ENCODE assay signal across 22 mouse cellular contexts in genomic region chr17:28922096-28922495, GRCm38 (mm10). TPM values are rescaled to one million over a fixed set of nuclear protein-coding genes. Genes with fewer than 3 reads are reported as not detected.
DNase-seq lines count a peak whose midpoint lies in the region; ATAC-seq lines count a peak whose summit lies in the region.
"Had no signal": no experiment of that assay in that cellular context is flagged by ENCODE, and none has a peak within 500 bp of the region (broad histone marks: within the 10 kb centered on the region; RNA-seq: fewer than 3 reads in every experiment).

No protein-coding gene starts in this region.

- H3K4me1 ChIP-seq in midbrain, embryonic 11.5 days (ENCODE audit: control insufficient read depth, insufficient read depth, low read length) = no peaks in the 10 kb centered on the region
- no peaks in the 10 kb centered on the region for H3K4me1 ChIP-seq in midbrain, embryonic 15.5 days
- H3K4me1 ChIP-seq: forebrain, embryonic 13.5 days; hindbrain, embryonic 15.5 days had no signal

- H3K9ac ChIP-seq in midbrain, embryonic 11.5 days (ENCODE audit: low read length) = no peak overlapping the region
- H3K9ac ChIP-seq in midbrain, embryonic 15.5 days = no peak overlapping the region
- H3K9ac ChIP-seq: forebrain, embryonic 13.5 days; heart, embryonic 15.5 days; hindbrain, embryonic 15.5 days had no signal

- 79% methylated on average over 6 of the region's 6 CpGs for WGBS in midbrain, embryonic 11.5 days
- WGBS in midbrain, embryonic 15.5 days = 74% methylated on average over 6 of the region's 6 CpGs

- no peaks in the 10 kb centered on the region for H3K9me3 ChIP-seq in midbrain, embryonic 11.5 days (ENCODE audit: control insufficient read depth, low read length)
- H3K9me3 ChIP-seq in midbrain, embryonic 15.5 days = no peaks in the 10 kb centered on the region
- H3K9me3 ChIP-seq: embryonic facial prominence, embryonic 10.5 days; forebrain, embryonic 13.5 days; heart, embryonic 15.5 days; hindbrain, embryonic 15.5 days had no signal

- no peak for ATAC-seq in midbrain, embryonic 11.5 days (ENCODE audit: low FRiP score)
- ATAC-seq in midbrain, embryonic 15.5 days (replicated peaks) = no peak
- ATAC-seq in granulocyte monocyte progenitor cell, adult 5-6 weeks (replicated peaks; ENCODE audit: poor library complexity, severe bottlenecking) = peak; percentile 60
- peak; percentile 52; the same call in 1 of the 2 replicates for ATAC-seq in megakaryocyte progenitor cell, adult 5-6 weeks (replicated peaks; ENCODE audit: poor library complexity)
- ATAC-seq: forebrain, embryonic 13.5 days had no signal

- DNase-seq in midbrain, embryonic 11.5 days (ENCODE audit: low spot score, missing footprints) = peak; percentile 80
- no peak for DNase-seq in layer of hippocampus, adult 9-11 months
- no peak for DNase-seq in layer of hippocampus, postnatal 10 days (ENCODE audit: low spot score in 2 of 2)
- DNase-seq: adrenal gland, adult 2 months; adrenal gland, postnatal 25 days; cerebellum, adult 18-20 months; cerebellum, adult 9-11 months; cerebellum, postnatal 36 days; gastrocnemius, adult 2 months; gastrocnemius, postnatal 36 days; heart, adult 18-20 months; heart, postnatal 14 days had no signal

- H3K27me3 ChIP-seq in midbrain, embryonic 11.5 days (ENCODE audit: control insufficient read depth, insufficient read depth, low read length) = no peaks in the 10 kb centered on the region
- no peaks in the 10 kb centered on the region for H3K27me3 ChIP-seq in midbrain, embryonic 15.5 days (replicated peaks)
- H3K27me3 ChIP-seq: forebrain, embryonic 13.5 days; heart, embryonic 15.5 days; hindbrain, embryonic 15.5 days had no signal

- H3K27ac ChIP-seq in midbrain, embryonic 11.5 days (ENCODE audit: low read depth, low read length) = no peak overlapping the region
- no peak overlapping the region for H3K27ac ChIP-seq in midbrain, embryonic 15.5 days
- H3K27ac ChIP-seq: embryonic facial prominence, embryonic 10.5 days; forebrain, embryonic 13.5 days; gastrocnemius, adult 2 months; heart, embryonic 15.5 days; hindbrain, embryonic 15.5 days had no signal

- H3K36me3 ChIP-seq in midbrain, embryonic 11.5 days (ENCODE audit: control insufficient read depth, insufficient read depth, low read length) = no peaks in the 10 kb centered on the region
- H3K36me3 ChIP-seq in midbrain, embryonic 15.5 days (replicated peaks) = no peaks in the 10 kb centered on the region
- H3K36me3 ChIP-seq: embryonic facial prominence, embryonic 10.5 days; heart, embryonic 15.5 days; hindbrain, embryonic 15.5 days had no signal

- H3K4me2 ChIP-seq in midbrain, embryonic 11.5 days = no peak overlapping the region
- no peak overlapping the region for H3K4me2 ChIP-seq in midbrain, embryonic 15.5 days
- H3K4me2 ChIP-seq: forebrain, embryonic 13.5 days; heart, embryonic 11.5 days; heart, embryonic 15.5 days; hindbrain, embryonic 15.5 days had no signal

- no peak overlapping the region for H3K4me3 ChIP-seq in midbrain, embryonic 11.5 days (ENCODE audit: low read depth, low read length)
- H3K4me3 ChIP-seq in midbrain, embryonic 15.5 days = no peak overlapping the region
- H3K4me3 ChIP-seq: embryonic facial prominence, embryonic 10.5 days; forebrain, embryonic 13.5 days; gastrocnemius, adult 2 months; heart, embryonic 15.5 days; hindbrain, embryonic 15.5 days had no signal

RNA-seq across cellular contexts. Expression of gene 4930539E08Rik, which starts 7.0 kb away (rescaled TPM):
- polyA plus RNA-seq in midbrain, embryonic 11.5 days (2014; fragmentation: Nextera tagmentation; extraction: Ambion mirVana) = 0.10 TPM in 1 of 2 replicates, not detected in the other
- 1.7 and 2.5 TPM in 2 replicates for polyA plus RNA-seq in midbrain, embryonic 15.5 days (2015; fragmentation: Nextera tagmentation; extraction: Ambion mirVana)
- 1.8 and 2.6 TPM in 2 replicates for total RNA-seq in granulocyte monocyte progenitor cell, adult 5-6 weeks (2014; fragmentation: Nextera tagmentation)
- total RNA-seq in granulocyte monocyte progenitor cell, adult 5-6 weeks (2017) = 1.2 and 1.5 TPM in 2 replicates
- total RNA-seq in megakaryocyte progenitor cell, adult 5-6 weeks (2015) = 0.66 and 1.4 TPM in 2 replicates
- 0.96 and 1.1 TPM in 2 replicates for total RNA-seq in megakaryocyte progenitor cell, adult 5-6 weeks (2017)
- total RNA-seq in layer of hippocampus, postnatal 10 days (2021) = 1 to 10 TPM; 4.7 to 5.1 TPM
- total RNA-seq: adrenal gland, adult 2 months; adrenal gland, postnatal 25 days; gastrocnemius, postnatal 36 days had no signal
- polyA plus RNA-seq: heart, embryonic 11.5 days; hindbrain, embryonic 11.5 days had no signal

RNA-seq across cellular contexts. Expression of gene Pxt1, which starts 21.5 kb away (rescaled TPM):
- polyA plus RNA-seq in midbrain, embryonic 11.5 days (2014; fragmentation: Nextera tagmentation; extraction: Ambion mirVana) = not detected in 2 replicates
- polyA plus RNA-seq in midbrain, embryonic 15.5 days (2015; fragmentation: Nextera tagmentation; extraction: Ambion mirVana) = 0.17 TPM in 1 of 2 replicates, not detected in the other
- not detected in 2 replicates for total RNA-seq in granulocyte monocyte progenitor cell, adult 5-6 weeks (2014; fragmentation: Nextera tagmentation)
- not detected in 2 replicates for total RNA-seq in granulocyte monocyte progenitor cell, adult 5-6 weeks (2017)
- total RNA-seq in megakaryocyte progenitor cell, adult 5-6 weeks (2015) = 0.66 and 0.77 TPM in 2 replicates
- 0.27 TPM in 1 of 2 replicates, not detected in the other for total RNA-seq in megakaryocyte progenitor cell, adult 5-6 weeks (2017)
- not detected for total RNA-seq in layer of hippocampus, postnatal 10 days (2021)
- total RNA-seq: adrenal gland, adult 2 months; adrenal gland, postnatal 25 days; gastrocnemius, adult 2 months; gastrocnemius, postnatal 36 days; heart, adult 18-20 months had no signal
- polyA plus RNA-seq: embryonic facial prominence, embryonic 14.5 days; forebrain, embryonic 13.5 days; heart, embryonic 11.5 days; heart, embryonic 15.5 days; hindbrain, embryonic 15.5 days had no signal

RNA-seq across cellular contexts. Expression of gene Kctd20, which starts 29.7 kb away (rescaled TPM):
- polyA plus RNA-seq in midbrain, embryonic 11.5 days (2014; fragmentation: Nextera tagmentation; extraction: Ambion mirVana) = 92.4 and 97.4 TPM in 2 replicates
- 91.1 and 93.9 TPM in 2 replicates for polyA plus RNA-seq in midbrain, embryonic 15.5 days (2015; fragmentation: Nextera tagmentation; extraction: Ambion mirVana)
- 99.8 and 132 TPM in 2 replicates for total RNA-seq in granulocyte monocyte progenitor cell, adult 5-6 weeks (2014; fragmentation: Nextera tagmentation)
- total RNA-seq in granulocyte monocyte progenitor cell, adult 5-6 weeks (2017) = 146 and 162 TPM in 2 replicates
- total RNA-seq in megakaryocyte progenitor cell, adult 5-6 weeks (2015) = 74.0 and 89.7 TPM in 2 replicates
- total RNA-seq in megakaryocyte progenitor cell, adult 5-6 weeks (2017) = 130 and 137 TPM in 2 replicates
- total RNA-seq in layer of hippocampus, postnatal 10 days (2021) = 10 to 100 TPM; 73.4 to 78.0 TPM

Comparison
In these comparisons a context has a peak if more than half of its experiments do, and no peak if none do; other contexts are left out.
1. ATAC-seq: peak in granulocyte monocyte progenitor cell, adult 5-6 weeks (single experiment) and megakaryocyte progenitor cell, adult 5-6 weeks (single experiment); none in midbrain, embryonic 11.5 days (single experiment) and midbrain, embryonic 15.5 days (single experiment).